Mouse (Mus musculus): ENCODE results near the gene Auts2.
A peak's percentile ranks its signal among the peaks of the same experiment; 100 is the strongest.

The Auts2 gene

DNA sequence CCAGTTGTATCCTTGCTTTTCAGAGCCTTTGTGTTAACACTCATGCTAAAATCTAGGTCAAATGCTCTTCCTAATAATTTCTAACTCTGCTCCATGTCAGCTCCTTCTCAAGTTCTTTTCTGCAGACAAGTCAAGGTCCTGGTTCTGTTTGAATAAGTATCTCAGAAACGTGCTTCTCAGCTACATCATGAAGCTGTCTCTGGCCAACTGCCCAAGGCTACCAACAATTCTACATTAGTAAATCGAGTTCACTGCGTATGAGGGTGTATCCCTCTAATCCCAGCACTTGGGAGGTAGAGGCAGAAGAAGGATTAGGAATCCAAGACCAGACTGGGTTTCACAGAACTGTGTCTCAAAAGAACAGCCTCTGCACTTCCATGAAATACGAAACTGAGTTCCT lies 1109.9 kb downstream of the Auts2 start:
- DNase-seq (ENCODE audit: low spot score): no peak

DNA sequence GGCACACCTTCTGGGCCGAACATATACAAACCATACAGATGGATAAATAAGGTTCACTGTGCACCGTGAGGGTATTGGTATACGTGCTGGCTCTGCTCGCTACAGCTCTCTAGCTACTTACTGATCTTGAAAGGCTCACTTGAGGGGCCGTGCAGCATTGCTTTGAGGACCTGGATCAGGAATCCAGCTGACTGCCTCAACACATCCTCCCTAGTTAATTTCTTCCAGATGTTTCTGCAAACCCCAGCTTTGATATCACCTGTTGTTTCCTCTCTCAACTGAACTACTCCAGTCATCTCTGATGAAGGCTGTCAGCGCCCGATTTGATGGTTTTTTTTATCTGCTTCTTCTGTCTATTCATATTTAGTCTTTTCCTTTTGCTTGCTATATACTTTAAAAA lies 1111.2 kb downstream of the Auts2 start:
- DNase-seq (ENCODE audit: low spot score): no peak

GRCm38 (mm10) chr5:131430109-131430508 lies 1113.0 kb downstream of the Auts2 start:
- peak; percentile 74 for DNase-seq (ENCODE audit: low spot score)

DNA sequence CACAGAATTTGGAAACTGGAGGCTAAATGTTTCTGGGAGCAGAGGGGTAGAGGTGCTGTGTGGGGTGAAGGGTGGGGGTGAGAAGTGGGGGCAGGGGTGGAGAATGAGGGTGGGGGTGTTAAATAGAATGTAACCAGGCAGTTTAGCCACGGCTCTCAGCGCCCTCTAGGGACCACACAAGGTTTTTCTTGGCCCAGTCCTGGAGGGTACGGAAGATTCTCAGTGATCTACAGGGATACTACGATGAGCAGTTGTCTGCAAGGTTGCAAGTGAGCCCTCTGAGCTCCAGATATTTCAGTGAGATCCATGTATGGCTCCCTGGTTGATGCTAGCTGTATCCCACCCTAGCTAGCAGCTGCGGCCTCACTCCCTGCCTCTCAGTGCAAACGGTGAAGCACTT lies 1113.6 kb downstream of the Auts2 start:
- no peak for DNase-seq (ENCODE audit: low spot score)

DNA sequence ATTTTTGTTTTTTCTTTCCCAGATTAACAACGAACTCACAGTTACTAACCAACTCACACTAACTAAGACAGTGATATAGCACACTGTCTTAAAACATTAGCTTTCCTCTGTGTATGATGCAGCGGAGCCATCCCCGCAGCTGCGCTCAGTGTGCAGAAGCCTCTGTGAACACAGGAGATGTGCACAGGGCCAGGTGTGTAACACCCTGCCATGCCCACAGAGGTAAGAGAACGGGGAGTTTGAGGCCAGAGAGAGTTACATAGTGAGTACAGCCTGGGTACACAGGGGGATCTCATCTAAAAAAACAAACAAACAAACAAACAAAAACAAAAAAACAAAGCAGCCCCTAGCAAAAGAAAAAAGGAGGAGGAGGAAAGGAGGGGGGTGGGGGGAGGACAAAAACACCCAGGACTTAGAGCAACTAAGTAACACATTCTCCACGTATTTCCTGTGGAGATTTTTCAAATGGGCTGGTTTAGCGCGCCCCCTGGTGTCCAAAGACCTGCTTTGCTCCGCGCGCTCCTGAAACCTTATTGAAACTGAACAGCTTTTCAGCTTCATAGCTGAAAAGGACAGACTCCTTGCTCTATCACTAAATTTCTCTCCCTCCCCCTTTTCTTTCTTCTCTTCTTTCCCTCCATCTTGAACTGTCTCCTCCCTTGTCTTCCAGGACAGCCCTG lies 1115.3 kb downstream of the Auts2 start:
- peak; percentile 79 for DNase-seq (ENCODE audit: low spot score)

DNA sequence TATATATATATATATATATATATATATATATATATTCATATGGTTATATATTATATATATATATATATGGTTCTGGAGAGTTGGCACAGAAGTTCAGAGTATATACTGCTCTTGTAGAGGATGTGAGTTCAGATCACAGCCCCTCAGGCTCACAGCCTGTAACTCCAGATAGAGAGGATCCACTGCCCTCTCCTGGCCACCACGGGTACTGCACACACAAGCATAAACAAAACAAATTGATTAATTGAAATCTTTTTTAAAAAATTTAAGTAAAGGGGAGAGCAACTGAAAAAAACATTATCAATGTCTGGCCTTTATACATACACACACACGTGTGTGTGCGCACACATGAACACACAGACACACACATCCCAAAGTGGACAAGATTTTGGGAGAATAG lies 1120.4 kb downstream of the Auts2 start:
- no peak for DNase-seq (ENCODE audit: low spot score)

DNA sequence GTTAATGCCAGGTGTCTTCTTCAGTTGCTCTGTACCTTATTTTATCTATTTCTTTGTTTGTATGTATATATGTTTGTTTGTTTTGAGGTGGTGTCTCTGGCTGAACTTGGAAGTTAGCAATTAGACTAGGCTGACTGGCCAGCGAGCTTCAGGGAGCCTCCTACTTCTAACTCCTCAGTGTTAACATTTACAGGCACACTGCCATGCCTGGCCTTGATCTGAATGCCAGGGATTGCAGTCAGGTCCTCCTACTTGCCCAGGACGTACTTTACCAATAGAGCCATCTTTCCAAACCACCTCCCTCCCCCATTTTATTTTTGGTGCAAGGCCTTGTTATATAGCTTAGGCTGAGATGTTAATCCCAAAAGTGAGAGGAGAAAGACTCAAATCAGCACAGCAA lies 1122.7 kb downstream of the Auts2 start:
- no peak for DNase-seq (ENCODE audit: low spot score)

GRCm38 (mm10) chr5:131415902-131416545 lies 1127.1 kb downstream of the Auts2 start:
- DNase-seq (ENCODE audit: low spot score): no peak

DNA sequence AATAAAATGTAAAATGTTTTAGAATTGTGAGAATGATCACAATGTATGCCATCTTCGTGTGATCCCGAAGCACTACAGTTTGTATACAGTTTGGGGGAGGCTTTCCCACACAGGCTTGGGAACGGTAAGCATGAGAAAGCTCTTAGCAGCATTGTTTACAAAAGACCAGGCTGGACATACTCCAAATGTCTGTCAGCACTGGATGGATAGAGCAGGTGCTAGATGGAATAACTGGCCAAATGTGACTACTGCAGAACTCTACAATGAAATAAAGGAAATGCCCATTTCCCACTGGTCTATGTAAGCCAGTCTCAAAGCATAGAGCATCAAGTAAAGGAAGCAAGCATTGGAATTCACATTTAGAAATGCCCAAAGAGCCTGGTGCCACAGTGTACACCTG lies 1144.9 kb downstream of the Auts2 start:
- no peak for DNase-seq (ENCODE audit: low spot score)

- no peak for DNase-seq (ENCODE audit: low spot score)
Observed at GRCm38 (mm10) chr5:131395756-131396155, 1147.4 kb downstream of the Auts2 start.
